Mouse (Mus musculus) embryonic fibroblast, embryonic 13.5 days (primary cell): ENCODE results near the gene Slc4a4.

Source experiments
- CTCF ChIP-seq: IDR thresholded peaks from 2 replicates; pipeline ENCODE4 v1.5.1; 2011; ENCODE audit warnings: mild to moderate bottlenecking, control low read depth, low read length, moderate library complexity, borderline replicate concordance; ENCODE audit not compliant: insufficient read depth
- POLR2A ChIP-seq: IDR thresholded peaks from 2 replicates; pipeline ENCODE4 v1.6.1; 2011; ENCODE audit warnings: low read depth, mild to moderate bottlenecking, control low read depth, low read length, moderate library complexity

- TF ChIP-seq CTCF = no peak
- no peak for TF ChIP-seq POLR2A
Measured at GRCm38 (mm10) chr5:89061097-89061496, 174.5 kb downstream of the Slc4a4 start.
